Mouse (Mus musculus) retina, adult 2 months (tissue): ENCODE measurements around the gene Sfxn5.

Experiments used
- DNase-seq: peaks from one replicate; pipeline ENCODE4 v3.0.0-alpha.2; 2012; ENCODE audit warnings: low read depth, low spot score

Gene Sfxn5

DNA sequence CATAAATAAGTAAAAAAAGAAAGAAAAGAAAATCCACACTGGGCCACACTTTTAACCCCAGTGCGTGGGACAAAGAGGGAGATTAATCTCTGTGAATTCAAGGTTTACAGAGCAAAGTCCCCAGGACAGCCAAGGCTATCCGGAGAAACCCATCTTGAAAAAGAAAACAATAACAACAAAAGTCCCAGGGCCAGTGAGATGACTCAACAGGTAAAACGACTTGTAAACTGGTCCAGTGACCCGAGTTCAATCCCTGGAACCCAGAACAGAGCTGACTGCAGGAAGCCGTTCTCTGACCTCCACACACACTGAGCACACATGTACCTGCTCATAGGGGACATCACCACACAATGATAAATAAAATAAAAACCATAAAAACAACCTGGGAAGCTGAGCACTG lies 31.2 kb upstream of the Sfxn5 start:
- no peak for DNase-seq

- DNase-seq, result no peak
These were observed 30.7 kb upstream of the Sfxn5 start for GRCm38 (mm10) chr6:85363906-85364260.

GRCm38 (mm10) chr6:85363231-85363905 lies 30.1 kb upstream of the Sfxn5 start:
- DNase-seq, result no peak

DNA sequence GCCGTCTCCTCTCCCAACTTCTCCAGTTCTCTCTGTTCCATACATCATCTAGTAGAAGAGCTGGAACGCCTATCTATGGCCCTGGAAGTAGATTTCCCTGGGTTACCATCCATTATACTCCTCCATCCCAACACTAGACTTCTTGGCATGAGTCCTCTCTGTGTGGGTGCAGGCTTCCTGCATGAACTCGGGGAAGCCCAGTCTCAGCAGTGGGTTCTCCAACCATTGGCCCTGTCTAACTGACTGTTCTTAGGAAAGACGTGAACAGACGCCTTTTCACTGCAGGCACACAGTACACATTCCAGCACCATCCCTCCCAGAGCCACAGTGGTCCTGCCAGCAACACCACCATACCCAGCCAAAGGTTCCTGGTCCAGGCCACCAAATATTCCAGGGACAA lies 29.4 kb upstream of the Sfxn5 start:
- DNase-seq, result no peak

- no peak for DNase-seq
These were observed 27.1 kb upstream of the Sfxn5 start for GRCm38 (mm10) chr6:85360311-85360710.

DNA sequence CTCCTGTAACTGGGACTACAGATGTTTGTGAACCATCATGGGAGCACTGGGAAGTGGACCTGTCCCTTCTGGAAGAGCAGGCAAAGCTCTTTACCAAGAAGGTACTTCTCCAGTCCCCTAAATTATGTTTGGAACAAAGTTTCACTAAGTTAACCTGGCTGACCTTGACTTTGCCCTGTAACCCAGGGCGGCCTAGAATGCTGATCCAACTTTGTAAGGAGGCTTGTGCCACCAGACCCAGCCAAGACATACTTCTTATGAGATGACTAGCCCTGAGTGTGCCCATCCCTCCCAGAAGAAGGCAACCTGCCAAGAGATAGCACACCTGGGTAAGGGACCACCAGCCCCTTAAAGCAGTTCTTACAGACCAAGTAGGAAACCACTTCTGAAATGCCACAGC lies 25.7 kb upstream of the Sfxn5 start:
- DNase-seq, result no peak

- no peak for DNase-seq
These were observed 23.7 kb upstream of the Sfxn5 start for GRCm38 (mm10) chr6:85356682-85357465.

- DNase-seq, result no peak
These were observed 22.5 kb upstream of the Sfxn5 start for GRCm38 (mm10) chr6:85355753-85356152.

DNA sequence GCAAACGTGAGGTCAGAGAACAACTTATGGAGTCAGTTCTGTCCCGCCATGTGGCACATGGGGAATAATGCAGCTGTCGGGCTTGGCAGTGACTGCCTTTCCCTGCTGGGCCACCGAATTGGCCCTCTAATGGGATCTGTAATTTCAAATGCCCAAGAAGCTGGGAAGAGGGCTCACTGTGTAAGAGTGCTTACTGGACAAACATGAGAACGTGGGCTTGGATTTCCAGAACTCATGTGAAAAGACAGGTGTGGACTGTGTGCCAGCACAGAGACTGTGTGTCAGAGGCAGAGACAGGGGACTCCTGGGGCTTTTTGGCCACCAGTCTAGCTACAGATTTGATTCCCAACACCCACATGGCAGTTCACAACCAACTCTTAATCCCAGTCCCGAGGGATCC lies 21.5 kb upstream of the Sfxn5 start:
- no peak for DNase-seq

DNA sequence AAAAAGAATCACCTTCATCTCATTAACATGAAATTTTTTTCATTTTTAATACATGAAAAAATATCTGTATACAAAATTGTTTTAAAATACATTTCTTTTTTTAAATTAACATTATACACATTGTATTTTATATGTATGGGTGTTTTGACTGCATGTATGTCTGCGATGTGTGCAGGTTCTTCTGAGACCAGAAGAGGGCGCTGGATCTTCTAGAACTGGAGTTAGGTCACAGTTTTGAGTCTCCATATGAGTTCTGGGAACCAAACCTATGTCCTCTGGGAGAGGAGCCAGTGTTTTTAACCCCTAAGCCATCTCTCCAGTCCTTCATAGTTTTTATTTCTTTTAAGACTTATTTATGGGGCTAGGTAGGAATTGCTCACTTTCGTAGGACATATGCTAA lies 20.5 kb upstream of the Sfxn5 start:
- DNase-seq, result no peak

- no peak for DNase-seq
These were observed 16.9 kb upstream of the Sfxn5 start for GRCm38 (mm10) chr6:85350157-85350556.

DNA sequence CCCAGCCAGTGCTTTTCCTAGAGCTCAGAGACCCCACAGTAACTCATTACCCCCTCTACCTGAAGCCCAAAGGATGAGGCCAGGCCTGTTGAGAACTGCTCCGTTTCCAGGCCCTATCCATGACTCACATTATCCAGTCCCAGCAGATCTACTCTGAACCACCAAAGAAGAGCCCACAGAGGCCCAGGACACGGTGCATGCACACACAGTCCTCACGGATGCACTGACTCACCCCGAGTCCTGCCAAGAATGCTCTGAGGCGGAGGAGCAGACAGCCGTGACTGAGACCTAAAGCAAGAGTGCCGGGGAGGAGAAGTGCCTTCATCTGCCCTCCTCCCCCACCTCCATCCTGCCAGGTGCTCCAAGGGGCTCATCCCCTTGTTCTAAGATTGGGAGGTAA lies 16.0 kb upstream of the Sfxn5 start:
- no peak for DNase-seq

GRCm38 (mm10) chr6:85348133-85348532 lies 14.9 kb upstream of the Sfxn5 start:
- no peak for DNase-seq

DNA sequence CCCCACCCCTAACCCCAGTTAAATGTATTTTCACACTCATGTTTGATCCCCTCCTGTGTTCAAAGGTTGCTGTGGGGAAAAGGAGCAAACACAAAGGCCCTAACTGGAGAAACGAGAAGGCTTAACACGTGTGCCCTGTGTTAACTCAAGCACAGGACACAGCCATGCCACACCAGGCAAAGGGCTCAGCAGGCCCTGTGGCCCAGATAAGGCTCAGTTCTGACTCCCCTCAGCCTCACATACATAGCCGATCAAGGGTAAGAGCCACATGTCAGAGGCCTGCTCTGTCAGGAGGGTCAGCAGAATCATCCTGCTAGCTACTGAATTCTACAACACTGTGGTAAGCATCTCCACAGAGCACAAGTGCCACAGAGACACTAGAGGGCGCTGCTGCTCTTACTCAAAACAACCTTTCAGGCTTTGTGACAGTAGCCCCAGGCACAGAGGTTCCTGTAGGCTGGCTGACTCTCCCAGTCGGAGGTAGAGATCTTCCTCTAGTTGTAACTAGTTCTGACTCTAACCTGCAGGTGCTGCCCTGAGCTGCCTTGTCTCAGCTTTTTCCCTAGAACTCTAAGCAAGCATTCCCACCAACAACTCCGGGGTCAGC lies 12.9 kb upstream of the Sfxn5 start:
- peak; percentile 74 for DNase-seq

- DNase-seq, result no peak
These were observed 11.7 kb upstream of the Sfxn5 start for GRCm38 (mm10) chr6:85344929-85345328.

GRCm38 (mm10) chr6:85343027-85343426 lies 9.8 kb upstream of the Sfxn5 start:
- no peak for DNase-seq

DNA sequence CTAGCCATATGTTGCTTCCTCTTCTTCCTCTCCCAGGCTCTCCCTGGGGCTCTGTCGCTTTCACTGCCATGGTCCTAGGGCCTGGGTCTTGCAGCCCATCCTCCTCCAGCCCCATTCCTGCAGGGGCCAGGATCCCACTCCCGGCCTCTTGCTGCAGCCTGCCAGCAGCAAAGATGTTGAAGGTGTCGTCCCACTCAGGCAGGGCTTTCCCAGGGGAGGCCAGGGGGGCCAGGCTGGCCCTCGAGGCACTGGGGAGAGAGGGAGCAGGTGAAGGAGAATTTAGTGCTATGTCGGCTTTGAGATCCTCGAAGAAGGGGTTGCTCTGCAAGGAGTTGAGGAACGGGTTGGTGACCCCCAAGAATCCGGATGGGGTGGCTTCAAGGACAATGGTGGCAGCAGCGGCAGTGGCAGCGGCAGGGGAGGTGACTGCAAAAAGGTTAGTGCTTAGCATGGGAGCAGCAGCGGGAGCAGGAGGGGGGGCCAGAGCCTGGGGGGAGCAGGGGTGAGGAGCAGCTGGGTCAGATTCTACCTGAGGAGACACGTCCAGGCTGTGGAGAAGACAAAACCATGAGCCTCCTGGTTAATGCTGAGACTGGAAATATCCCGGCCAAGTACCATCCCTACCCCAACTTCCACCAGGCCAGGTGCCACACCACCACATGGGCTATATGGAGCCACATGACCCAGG lies 8.7 kb upstream of the Sfxn5 start:
- DNase-seq, result no peak

DNA sequence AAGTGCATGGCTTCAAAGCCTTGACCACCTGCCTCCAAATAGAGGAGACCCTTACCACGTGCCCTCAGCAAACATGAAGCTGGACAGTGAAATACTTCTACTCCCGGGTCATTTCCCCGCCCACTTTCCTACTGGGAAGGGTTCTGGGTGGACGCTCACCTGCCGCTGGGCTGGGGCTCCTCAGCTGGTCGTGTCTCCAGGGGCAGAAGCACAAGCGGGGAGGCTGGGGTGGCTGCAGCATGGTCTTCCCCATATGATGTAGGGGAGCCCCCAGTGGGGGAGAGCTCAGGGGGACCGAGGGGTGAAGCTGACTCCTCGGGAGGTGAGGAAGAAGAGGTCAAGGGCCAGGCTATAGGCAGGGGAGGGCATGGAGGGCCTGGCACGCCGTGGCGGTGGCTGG lies 7.0 kb upstream of the Sfxn5 start:
- DNase-seq, result no peak

DNA sequence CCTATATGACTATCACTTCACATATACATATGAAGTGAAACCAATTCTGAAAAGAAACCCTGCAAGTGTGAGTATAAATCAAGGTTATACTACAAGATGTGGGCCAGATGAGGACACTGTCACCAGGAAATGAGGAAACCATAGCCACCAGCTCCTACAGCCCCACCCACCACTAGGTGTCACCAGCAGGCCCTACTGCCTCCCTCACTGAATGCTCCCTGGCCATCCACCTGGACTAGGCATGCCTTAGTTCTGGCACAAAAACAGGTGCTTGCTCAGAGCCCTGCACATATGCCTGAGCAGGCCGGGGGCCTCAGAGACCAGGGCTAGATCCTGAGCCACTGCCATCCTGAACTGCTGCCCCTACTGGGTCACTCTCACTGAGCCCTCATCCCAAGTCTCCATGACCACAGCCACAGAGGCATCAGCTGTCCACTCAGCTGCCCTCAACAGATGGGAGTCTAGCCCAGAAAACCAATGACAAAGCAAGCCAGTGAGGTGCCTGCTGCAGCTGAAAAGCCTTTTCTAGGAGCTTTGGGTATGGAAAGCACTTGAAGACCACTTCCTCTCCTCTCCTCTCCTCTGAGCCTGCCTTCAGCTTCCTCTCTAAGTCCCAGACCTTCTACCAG lies 6.2 kb upstream of the Sfxn5 start:
- no peak for DNase-seq

DNA sequence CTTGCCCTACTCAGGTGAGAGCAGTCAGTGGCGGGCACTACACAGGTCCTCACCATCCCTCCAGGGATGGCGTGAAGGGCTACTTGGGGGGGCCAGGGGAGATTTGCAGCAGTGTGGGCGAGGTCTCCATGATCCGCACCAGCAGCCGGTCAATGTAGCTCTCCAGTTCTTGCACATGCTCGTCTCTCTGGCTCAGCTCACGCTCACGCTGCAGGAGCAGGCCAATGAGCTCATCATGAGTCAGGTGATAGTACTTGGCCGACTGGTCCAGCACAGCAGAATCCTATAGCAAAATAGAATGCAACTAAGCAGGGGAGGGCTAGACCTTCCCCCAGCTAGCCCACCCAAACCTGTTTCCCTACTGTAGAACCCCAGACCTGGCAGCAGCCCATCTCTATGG lies 3.7 kb upstream of the Sfxn5 start:
- no peak for DNase-seq

GRCm38 (mm10) chr6:85335352-85335751 lies 2.1 kb upstream of the Sfxn5 start:
- DNase-seq, result no peak

DNA sequence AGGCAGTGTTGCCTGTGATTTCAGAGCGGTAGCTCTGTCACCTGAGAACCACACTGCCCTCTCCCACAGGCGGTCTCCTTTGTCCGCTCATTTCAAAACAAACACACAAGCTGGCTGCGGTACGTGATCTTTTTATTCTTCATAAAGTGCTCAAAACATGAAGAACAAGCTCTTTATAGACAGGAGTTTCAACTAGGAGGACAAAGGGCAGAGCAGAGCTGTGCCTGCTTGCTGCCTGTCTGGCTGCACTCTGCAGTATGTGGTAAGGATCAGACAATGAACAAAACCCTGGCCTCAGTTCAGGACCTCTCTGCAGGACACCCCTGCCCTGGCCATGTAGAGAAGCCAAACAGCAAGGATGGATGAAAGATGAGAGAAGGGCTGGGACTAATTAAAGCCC lies 1.6 kb upstream of the Sfxn5 start:
- DNase-seq, result no peak
